ENCODE assay signal across 8 mouse cellular contexts in genomic region chr3:108562133-108562730, GRCm38 (mm10). TPM values are rescaled to one million over a fixed set of nuclear protein-coding genes. Genes with fewer than 3 reads are reported as not detected.
DNase-seq lines count a peak whose midpoint lies in the region; ATAC-seq and TF ChIP-seq lines count a peak whose summit lies in the region.

TSS of gene Tmem167b (minus strand) at chr3:108562466.

- H3K4me3 ChIP-seq in ES-E14 (ENCODE audit: insufficient read depth in 1 of 2, low read depth in 1 of 2, low read length in 2 of 2, poor library complexity in 1 of 2, severe bottlenecking in 1 of 2), result peak within 1 kb of the TSS; percentile 85 to 96
- H3K4me3 ChIP-seq in forebrain, embryonic 15.5 days, result peak within 1 kb of the TSS; percentile 87
- peak within 1 kb of the TSS; percentile 99 for H3K4me3 ChIP-seq in lung, adult 2 months (replicated peaks; ENCODE audit: extremely low read depth, low read depth, low read length)

- TF ChIP-seq CTCF in lung, adult 2 months (IDR thresholded peaks at IDR 0.05; ENCODE audit: insufficient read depth, low read length), result no peak

- H3K4me2 ChIP-seq in forebrain, embryonic 15.5 days (replicated peaks), result peak within 1 kb of the TSS; percentile 85

- intact Hi-C loops in heart, postnatal 25 days (cut with DNase I), result loop anchor here (2.0 to 10.0 kb wide), 3 partner anchors 93 to 357 kb away; partner anchors contain the start of gene Cyb561d1

- H3K27ac ChIP-seq in ES-E14 (ENCODE audit: insufficient read depth, low read depth, low read length, poor library complexity, severe bottlenecking), result peak within 1 kb of the TSS; percentile 65
- peak within 1 kb of the TSS; percentile 96 for H3K27ac ChIP-seq in forebrain, embryonic 15.5 days (replicated peaks)

- TF ChIP-seq POLR2A in lung, adult 2 months (IDR thresholded peaks at IDR 0.05; ENCODE audit: borderline replicate concordance, extremely low read depth, low read depth, low read length), result peak; percentile 29; the same call in 1 of the 2 replicates

- H3K4me1 ChIP-seq in ES-E14 (ENCODE audit: control insufficient read depth in 2 of 2, insufficient read depth in 2 of 2, low read length in 2 of 2, poor library complexity in 1 of 2), result no peaks in the 10 kb centered on the region
- peaks cover 22% of the 10 kb centered on the region for H3K4me1 ChIP-seq in forebrain, embryonic 15.5 days
- H3K4me1 ChIP-seq in lung, adult 2 months (ENCODE audit: control insufficient read depth, insufficient read depth, low read length), result 0 out of 2 replicates have a peak, but pooled peaks cover 6% of the 10 kb centered on the region

- under 1% methylated on average over 44 of the region's 45 CpGs for WGBS in forebrain, embryonic 15.5 days
- under 1% methylated on average over 45 of the region's 45 CpGs for WGBS in lung, adult 2 months

- no peaks in the 10 kb centered on the region for H3K27me3 ChIP-seq in forebrain, embryonic 15.5 days

- in situ Hi-C loops in ES-E14 (cut with MboI; ENCODE audit: low sequenced_read_pairs in 2 of 2, unreplicated experiment in 2 of 2), result no loop called here

- H3K9me3 ChIP-seq in ES-E14 (ENCODE audit: control insufficient read depth, insufficient read depth, low read depth, low read length), result no peaks in the 10 kb centered on the region
- no peaks in the 10 kb centered on the region for H3K9me3 ChIP-seq in forebrain, embryonic 15.5 days

- DNase-seq in ES-E14 (ENCODE audit: low read depth, low spot score), result peak; percentile 98
- DNase-seq in cerebellum, adult 11-12 months, result peak; percentile 98
- DNase-seq in heart, postnatal 25 days (ENCODE audit: low spot score), result peak; percentile 95
- peak; percentile 97 to 99 for DNase-seq in layer of hippocampus, adult 18-20 months (ENCODE audit: low spot score in 2 of 2)
- DNase-seq in lung, adult 2 months, result peak; percentile 96
- DNase-seq in thymus, adult 18-20 months, result peak; percentile 94 to 96

- peak; percentile 98 for ATAC-seq in forebrain, embryonic 15.5 days (replicated peaks)
- ATAC-seq in neutrophil, adult 5-6 weeks (ENCODE audit: extremely low read depth, insufficient number of reproducible peaks, low FRiP score, poor library complexity, severe bottlenecking), result peak; percentile 96

- H3K36me3 ChIP-seq in ES-E14 (ENCODE audit: control insufficient read depth, insufficient read depth, low read length, poor library complexity, severe bottlenecking), result no peaks in the 10 kb centered on the region; the same call in 1 of the 2 replicates
- peaks cover 27% of the 10 kb centered on the region for H3K36me3 ChIP-seq in forebrain, embryonic 15.5 days

- peak within 1 kb of the TSS; percentile 93 for H3K9ac ChIP-seq in ES-E14 (ENCODE audit: insufficient read depth, low read depth, low read length, poor library complexity, severe bottlenecking)
- peak within 1 kb of the TSS; percentile 84 for H3K9ac ChIP-seq in forebrain, embryonic 15.5 days (replicated peaks)

TF ChIP-seq in ES-E14, 5 proteins besides CTCF, POLR2A, EP300 and RAD21:
- TF ChIP-seq CHD2 (IDR thresholded peaks at IDR 0.05; ENCODE audit: low read depth, low read length), result no peak
- TF ChIP-seq HCFC1 (IDR thresholded peaks at IDR 0.05; ENCODE audit: borderline replicate concordance, insufficient read depth, low read length), result peak; percentile 85
- TF ChIP-seq MAFK (IDR thresholded peaks at IDR 0.05; ENCODE audit: insufficient read depth, low read depth, low read length), result no peak
- TF ChIP-seq ZC3H11A (IDR thresholded peaks at IDR 0.05; ENCODE audit: borderline replicate concordance, low read depth, low read length), result no peak

RNA-seq across cellular contexts. Expression of gene Tmem167b, which starts in this region (rescaled TPM):
- total RNA-seq in ES-E14 (2012; rRNA removed), result 21.1 and 21.8 TPM in 2 replicates
- 64.7 and 68.7 TPM in 2 replicates for polyA plus RNA-seq in forebrain, embryonic 15.5 days (2015; fragmentation: Nextera tagmentation; extraction: Ambion mirVana)
- 10 to 100 TPM; 24.5 to 25.4 TPM for total RNA-seq in heart, postnatal 25 days (2021)
- total RNA-seq in layer of hippocampus, adult 18-20 months (2021), result 10 to 100 TPM; 56.7 to 58.7 TPM
- 7.0 and 9.8 TPM in 2 replicates for polyA plus RNA-seq in lung, adult 2 months (2012; rRNA removed)
- total RNA-seq in neutrophil, adult 5-6 weeks (2017), result 65.3 and 66.4 TPM in 2 replicates

Comparison
In these comparisons a context has a peak if more than half of its experiments do, and no peak if none do; other contexts are left out.
1. Peak in every context shown above with its lines: DNase-seq, ATAC-seq, H3K4me3 ChIP-seq and H3K27ac ChIP-seq.